Mouse (Mus musculus): ENCODE results near the gene Ccdc6.
"Not testable (repeated sequence)": the region's sequence is repeated elsewhere in the genome, so short reads cannot be mapped to it uniquely, and the experiment has no call there.

Gene Ccdc6

DNA sequence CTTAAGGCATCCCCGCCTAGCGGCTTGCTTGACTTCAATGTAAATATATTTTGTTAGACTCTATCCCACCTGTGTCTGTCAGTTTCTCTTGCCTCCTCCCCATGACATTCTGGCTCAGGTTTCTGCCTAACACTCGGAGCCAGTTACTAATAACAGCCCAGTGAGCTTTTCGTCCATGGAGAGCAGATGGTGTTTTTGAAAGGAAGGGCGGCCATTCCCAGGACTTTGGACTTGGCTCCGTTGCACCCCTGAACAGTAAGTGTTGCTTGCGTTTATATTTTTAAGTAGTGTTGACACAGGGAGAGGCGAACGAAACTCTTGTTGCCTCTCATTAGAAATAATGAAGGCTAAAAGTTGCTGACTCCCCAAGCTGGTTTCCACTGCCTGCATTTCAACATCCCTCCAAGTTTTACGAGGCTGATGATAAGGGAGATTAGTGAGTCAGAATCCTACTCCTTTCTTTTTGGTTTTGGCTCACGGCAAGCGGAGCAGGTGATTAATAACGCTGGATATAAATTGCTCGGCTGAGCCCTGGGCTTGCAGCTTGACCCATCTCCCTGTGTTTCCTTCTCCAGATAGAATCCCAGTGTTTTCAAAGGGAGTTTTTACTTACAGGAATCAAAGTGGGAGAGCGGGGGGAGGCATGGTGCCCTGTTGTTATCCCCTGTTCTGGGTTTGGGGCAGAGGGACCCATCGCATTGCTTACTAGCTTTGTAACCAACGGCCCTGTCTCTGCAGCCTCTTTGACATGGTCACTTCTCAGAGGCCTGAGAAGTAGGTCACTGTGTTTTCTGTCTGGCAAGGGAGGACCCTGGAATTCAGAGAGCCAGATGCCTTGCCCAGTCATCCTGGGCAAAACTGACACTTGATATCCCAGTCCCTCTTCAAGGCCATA lies 107.8 kb downstream of the Ccdc6 start, which contains the start of gene Mrln:
Mrln (plus strand) TSS at position 160 of the 895 bp plus-strand sequence.
- DNase-seq (ENCODE audit: low spot score in 2 of 2), result no peak

DNA sequence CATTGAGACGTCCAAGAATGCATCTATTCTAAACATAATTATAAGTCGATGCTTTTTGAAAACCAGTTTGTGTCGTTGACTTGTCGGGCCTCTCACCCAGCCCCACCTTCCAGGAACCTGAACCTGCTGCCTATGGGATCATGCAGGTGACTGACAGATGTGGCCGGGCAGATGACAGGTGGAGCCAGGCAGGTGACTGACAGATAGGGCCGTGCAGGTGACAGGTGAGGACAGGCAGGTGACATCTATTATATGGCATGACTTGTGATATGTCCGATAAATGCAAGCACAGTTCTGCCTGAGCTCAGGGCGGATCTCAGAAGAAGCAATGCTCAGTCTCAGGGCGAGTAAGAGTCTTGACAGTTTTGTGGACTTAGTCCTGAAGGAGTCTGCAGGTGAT lies 114.4 kb downstream of the Ccdc6 start:
- no peak for DNase-seq (ENCODE audit: low spot score in 2 of 2)

DNA sequence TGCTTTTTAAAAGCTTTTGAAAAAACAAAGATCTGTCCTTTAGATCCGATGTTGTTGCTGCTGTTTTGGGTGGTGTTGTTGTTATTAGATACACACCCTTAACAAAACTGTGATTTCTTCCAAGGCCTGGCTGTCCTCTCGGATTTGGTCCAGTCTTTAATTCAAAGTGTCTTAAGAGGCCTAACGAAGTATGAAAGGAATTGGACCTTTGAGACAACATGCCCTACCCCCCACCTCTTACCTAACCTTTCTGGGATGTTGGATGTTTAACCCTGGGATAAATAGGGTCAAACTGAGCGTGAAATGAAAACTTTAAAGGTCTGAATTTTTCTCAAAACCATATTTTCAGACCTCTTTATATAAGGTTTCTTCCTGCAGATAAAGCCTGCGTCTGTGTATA lies 124.0 kb downstream of the Ccdc6 start:
- no peak for DNase-seq (ENCODE audit: low spot score in 2 of 2)

DNA sequence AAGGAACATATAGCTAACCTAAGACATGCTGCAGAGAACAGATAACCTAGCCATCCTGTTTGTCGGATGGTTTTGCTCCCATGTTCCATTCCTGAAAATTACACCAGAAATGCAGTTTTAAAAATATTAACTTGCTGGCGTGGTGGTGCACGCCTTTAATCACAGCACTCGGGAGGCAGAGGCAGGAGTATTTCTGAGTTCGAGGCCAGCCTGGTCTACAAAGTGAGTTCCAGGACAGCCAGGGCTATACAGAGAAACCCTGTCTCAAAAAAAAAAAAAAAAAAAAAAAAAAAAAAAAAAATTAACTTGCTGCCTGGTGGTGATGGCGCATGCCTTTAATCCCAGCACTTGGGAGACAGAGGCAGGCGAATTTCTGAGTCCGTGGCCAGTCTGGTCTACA lies 125.3 kb downstream of the Ccdc6 start:
- not testable (repeated sequence) for DNase-seq (ENCODE audit: low spot score in 2 of 2)

DNA sequence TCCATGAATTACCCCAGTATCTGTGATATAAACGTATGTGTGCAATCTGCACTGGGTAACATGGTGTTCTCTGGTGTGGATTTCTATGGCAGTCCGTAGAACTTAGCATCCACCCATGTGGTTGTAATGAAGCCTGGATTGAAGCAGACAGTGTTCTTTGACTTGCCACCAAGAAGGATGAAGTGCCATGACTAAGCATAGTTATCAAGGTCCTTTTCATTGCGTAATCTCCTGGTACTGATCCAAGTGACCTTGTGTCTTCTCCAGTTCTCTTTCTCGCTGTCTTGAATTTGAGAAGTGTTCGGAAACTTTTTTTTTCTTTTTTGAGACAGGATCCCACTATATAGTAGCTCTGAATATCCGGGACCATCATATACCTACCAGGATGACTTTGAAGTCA lies 127.7 kb downstream of the Ccdc6 start:
- no peak for DNase-seq (ENCODE audit: low spot score in 2 of 2)

DNA sequence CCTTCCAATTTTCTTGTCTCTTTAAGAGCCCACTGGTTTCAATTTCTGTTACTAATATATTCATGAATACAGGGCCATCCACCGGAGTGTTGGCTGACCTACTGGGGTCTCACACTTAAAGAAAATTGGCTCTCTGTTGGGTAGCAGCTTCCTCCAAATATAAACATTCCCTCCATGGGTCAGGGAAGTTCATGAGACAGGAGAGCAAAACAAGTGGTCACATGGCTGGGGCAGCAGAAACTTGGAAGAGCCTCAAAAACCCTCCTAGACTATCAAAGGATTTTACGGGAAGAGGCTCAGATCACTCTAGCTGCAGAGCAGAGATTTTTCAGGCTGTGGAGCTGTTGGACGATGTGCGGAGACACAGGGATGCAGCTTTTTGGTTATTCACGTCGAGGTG lies 128.8 kb downstream of the Ccdc6 start:
- no peak for DNase-seq (ENCODE audit: low spot score in 2 of 2)

GRCm38 (mm10) chr10:70226608-70227007 lies 129.7 kb downstream of the Ccdc6 start:
- DNase-seq (ENCODE audit: low spot score in 2 of 2), result no peak

- DNase-seq (ENCODE audit: low spot score in 2 of 2), result no peak
Measured at GRCm38 (mm10) chr10:70230352-70230751, 133.4 kb downstream of the Ccdc6 start.

GRCm38 (mm10) chr10:70237936-70238335 lies 141.0 kb downstream of the Ccdc6 start:
- no peak for DNase-seq (ENCODE audit: low spot score in 2 of 2)
